Mouse (Mus musculus) forebrain, embryonic 15.5 days (tissue): ENCODE data around the gene Prr19. TPM values are rescaled to one million over a fixed set of nuclear protein-coding genes. Genes with fewer than 3 reads are reported as not detected.

Experiments
- ATAC-seq: fragments of 200-750 bp; cut with Nextera tagmentation; replicated peaks from 2 replicates; pipeline ENCODE4 v1.8.0; 2017; ENCODE audit warnings: mild to moderate bottlenecking, moderate TSS enrichment, moderate library complexity
- H3K27ac ChIP-seq: fragments of 300-500 bp; sonication (generic); replicated peaks from 2 replicates; pipeline ENCODE4 v1.5.1; 2015; ENCODE audit warnings: mild to moderate bottlenecking, inconsistent platforms
- H3K27me3 ChIP-seq: fragments of 300-500 bp; sonication (generic); 2 replicates; pipeline ENCODE4 v1.6.1; 2015; ENCODE audit warnings: inconsistent platforms
- H3K36me3 ChIP-seq: fragments of 300-500 bp; sonication (generic); 2 replicates; pipeline ENCODE4 v1.6.1; 2015; ENCODE audit warnings: mild to moderate bottlenecking, inconsistent platforms
- H3K4me1 ChIP-seq: fragments of 300-500 bp; sonication (generic); 2 replicates; pipeline ENCODE4 v1.6.1; 2015; ENCODE audit warnings: inconsistent platforms
- H3K4me2 ChIP-seq: fragments of 300-500 bp; sonication (generic); replicated peaks from 2 replicates; pipeline ENCODE4 v1.6.1; 2015; ENCODE audit warnings: mild to moderate bottlenecking, inconsistent platforms
- H3K4me3 ChIP-seq: fragments of 300-500 bp; sonication (generic); 2 replicates; pipeline ENCODE4 v1.5.1; 2015; ENCODE audit warnings: mild to moderate bottlenecking, inconsistent platforms
- H3K9ac ChIP-seq: fragments of 300-500 bp; sonication (generic); replicated peaks from 2 replicates; pipeline ENCODE4 v1.6.1; 2015; ENCODE audit warnings: mild to moderate bottlenecking, inconsistent platforms
- H3K9me3 ChIP-seq: fragments of 300-500 bp; sonication (generic); 2 replicates; pipeline ENCODE4 v1.6.1; 2016; ENCODE audit warnings: inconsistent platforms
- WGBS: fragments of 180-500 bp; shearing (Covaris S2); methylation state at CpG from one replicate; pipeline ENCODE4 v1.1.7; 2015; ENCODE audit warnings: mixed read lengths; 5-methylcytosine and 5-hydroxymethylcytosine counted together
- polyA plus RNA-seq: library from polyadenylated mRNA; unstranded; fragments of >200 nt; fragmentation: Nextera tagmentation; extraction: Ambion mirVana; gene quantifications from 2 replicates; pipeline ENCODE4 v1.2.1, GENCODE M21; 2015

Prr19 gene
- polyA plus RNA-seq, 1 experiment from 2014 or later = 2.1 TPM

- H3K27me3 ChIP-seq = no peaks in the 10 kb centered on the region
- H3K4me3 ChIP-seq = no peak overlapping the region
- H3K4me1 ChIP-seq = peaks cover 39% of the 10 kb centered on the region
- H3K36me3 ChIP-seq = peaks cover 19% of the 10 kb centered on the region
- H3K27ac ChIP-seq = no peak overlapping the region
- no peak overlapping the region for H3K9ac ChIP-seq
- WGBS = 90% methylated on average over 35 of the region's 35 CpGs
- no peak overlapping the region for H3K4me2 ChIP-seq
- ATAC-seq = no peak
- H3K9me3 ChIP-seq = no peaks in the 10 kb centered on the region
These were observed 30.3 kb upstream of the Prr19 start for GRCm38 (mm10) chr7:25270652-25271633.

- H3K36me3 ChIP-seq = peaks cover 19% of the 10 kb centered on the region
- no peaks in the 10 kb centered on the region for H3K27me3 ChIP-seq
- H3K9me3 ChIP-seq = no peaks in the 10 kb centered on the region
- no peak overlapping the region for H3K4me3 ChIP-seq
- H3K4me1 ChIP-seq = peaks cover 46% of the 10 kb centered on the region
- no peak overlapping the region for H3K4me2 ChIP-seq
- H3K9ac ChIP-seq = no peak overlapping the region
- H3K27ac ChIP-seq = no peak overlapping the region
- WGBS = 90% methylated on average over 30 of the region's 30 CpGs
- ATAC-seq = no peak
These were observed 29.4 kb upstream of the Prr19 start for GRCm38 (mm10) chr7:25271651-25272444.

GRCm38 (mm10) chr7:25272445-25273258 lies 28.6 kb upstream of the Prr19 start:
- H3K36me3 ChIP-seq = peaks cover 19% of the 10 kb centered on the region
- no peak overlapping the region for H3K4me3 ChIP-seq
- H3K9ac ChIP-seq = no peak overlapping the region
- H3K27me3 ChIP-seq = no peaks in the 10 kb centered on the region
- no peak overlapping the region for H3K27ac ChIP-seq
- 90% methylated on average over 38 of the region's 38 CpGs for WGBS
- H3K9me3 ChIP-seq = no peaks in the 10 kb centered on the region
- H3K4me2 ChIP-seq = no peak overlapping the region
- ATAC-seq = no peak
- H3K4me1 ChIP-seq = peaks cover 47% of the 10 kb centered on the region

GRCm38 (mm10) chr7:25273259-25274241 lies 27.7 kb upstream of the Prr19 start:
- WGBS = 92% methylated on average over 22 of the region's 22 CpGs
- ATAC-seq = no peak
- Histone ChIP-seq H3K27me3 (no peaks in the 10 kb centered on the region), H3K4me2 (no peak overlapping the region), H3K27ac (no peak overlapping the region), H3K4me3 (no peak overlapping the region), H3K9ac (peak overlapping the region; percentile 35; the same call in 1 of the 2 replicates), H3K36me3 (peaks cover 19% of the 10 kb centered on the region), H3K9me3 (no peaks in the 10 kb centered on the region), H3K4me1 (peaks cover 52% of the 10 kb centered on the region)

DNA sequence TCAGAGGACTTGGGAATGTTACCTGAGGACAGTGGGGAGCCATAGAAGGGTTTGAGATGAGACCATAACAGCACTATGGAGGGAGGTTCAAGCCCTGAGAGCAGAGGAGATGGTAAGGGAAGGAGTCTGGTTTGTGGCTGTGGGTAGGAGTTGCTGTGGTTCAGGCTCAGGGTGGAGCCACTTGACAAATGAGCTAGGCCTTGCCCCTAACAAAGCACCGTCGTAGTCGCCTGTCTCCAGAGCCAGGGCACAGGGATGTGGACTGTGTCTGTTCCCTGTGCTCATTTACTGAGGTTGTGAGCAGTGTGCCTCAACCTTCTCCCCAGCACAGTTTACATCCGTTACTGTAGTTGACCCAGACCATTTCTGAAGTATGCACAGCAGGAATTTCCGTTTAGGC lies 26.6 kb upstream of the Prr19 start:
- 67% methylated on average over 5 of the region's 5 CpGs for WGBS
- Histone ChIP-seq H3K9me3 (no peaks in the 10 kb centered on the region), H3K4me2 (no peak overlapping the region), H3K36me3 (peaks cover 19% of the 10 kb centered on the region), H3K27me3 (no peaks in the 10 kb centered on the region), H3K4me1 (peaks cover 45% of the 10 kb centered on the region), H3K4me3 (no peak overlapping the region), H3K9ac (0 out of 2 replicates have a peak overlapping the region, but pooled peaks have one; percentile 35), H3K27ac (no peak overlapping the region)
- no peak for ATAC-seq

DNA sequence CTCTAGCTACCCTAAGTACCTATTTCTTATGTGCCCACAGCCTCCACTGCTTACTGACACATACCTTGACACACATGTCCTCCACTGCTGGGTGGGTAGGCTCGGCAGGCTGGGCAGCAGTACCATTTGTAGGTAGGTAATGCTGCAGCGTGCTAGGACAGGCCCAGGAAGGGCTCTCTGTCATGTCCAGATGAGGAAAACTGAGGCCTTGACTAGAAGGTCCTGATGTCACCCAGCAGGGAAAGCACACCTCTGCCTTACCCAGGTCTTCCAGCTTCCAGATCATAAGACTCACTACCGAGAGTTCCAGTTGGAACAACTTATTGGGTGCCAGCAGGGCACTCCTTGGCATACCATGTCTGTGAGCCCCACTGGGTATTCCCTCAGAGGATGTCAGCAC lies 26.2 kb upstream of the Prr19 start:
- Histone ChIP-seq H3K27ac (no peak overlapping the region), H3K4me2 (no peak overlapping the region), H3K36me3 (peaks cover 19% of the 10 kb centered on the region), H3K9ac (no peak overlapping the region), H3K4me1 (peaks cover 45% of the 10 kb centered on the region), H3K4me3 (no peak overlapping the region), H3K9me3 (no peaks in the 10 kb centered on the region), H3K27me3 (no peaks in the 10 kb centered on the region)
- ATAC-seq = no peak
- WGBS = 88% methylated on average over 3 of the region's 3 CpGs

DNA sequence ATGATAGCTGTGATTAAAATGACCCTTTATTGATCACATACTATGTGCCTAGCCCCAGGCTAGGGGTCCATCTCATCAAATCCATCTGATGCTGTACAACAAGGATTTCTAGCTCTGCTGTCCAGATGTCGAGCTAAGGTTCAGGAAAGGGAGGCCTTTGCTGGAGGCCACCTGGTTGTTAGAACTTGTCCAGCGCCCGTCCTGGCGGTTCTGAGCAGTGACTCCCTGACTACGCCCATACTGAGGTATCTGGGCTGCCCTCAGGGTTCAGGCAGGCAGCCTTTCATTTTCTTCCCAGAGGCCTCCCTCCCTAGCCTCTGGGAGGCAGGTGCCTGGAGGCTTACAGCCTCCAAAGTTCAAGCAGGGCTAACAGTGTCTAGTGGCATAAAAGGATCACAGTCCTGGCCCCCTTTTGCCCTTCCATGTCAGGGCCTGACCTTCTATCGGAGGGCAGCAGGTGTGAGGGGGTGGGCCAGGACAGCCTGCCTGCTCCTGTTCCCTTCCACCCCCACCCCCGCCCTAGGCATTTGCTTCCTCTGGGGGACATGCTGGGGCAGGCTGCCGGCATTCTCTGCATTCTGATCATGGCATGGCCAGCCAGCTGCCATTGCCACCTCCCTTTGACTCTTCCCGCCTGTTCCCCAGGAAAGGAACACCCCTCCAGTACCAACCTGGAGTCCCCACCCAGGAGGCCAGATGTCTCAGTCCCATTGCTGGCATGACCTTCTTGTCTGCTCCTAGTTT lies 25.5 kb upstream of the Prr19 start:
- 67% methylated on average over 9 of the region's 9 CpGs for WGBS
- no peaks in the 10 kb centered on the region for H3K27me3 ChIP-seq
- peaks cover 19% of the 10 kb centered on the region for H3K36me3 ChIP-seq
- H3K9me3 ChIP-seq = no peaks in the 10 kb centered on the region
- no peak overlapping the region for H3K4me2 ChIP-seq
- 0 out of 2 replicates have a peak overlapping the region, but pooled peaks have one; percentile 5 for H3K9ac ChIP-seq
- H3K4me3 ChIP-seq = no peak overlapping the region
- no peak for ATAC-seq
- peaks cover 49% of the 10 kb centered on the region for H3K4me1 ChIP-seq
- H3K27ac ChIP-seq = no peak overlapping the region

GRCm38 (mm10) chr7:25277405-25277804 lies 23.8 kb upstream of the Prr19 start:
- ATAC-seq = no peak
- Histone ChIP-seq H3K9ac (peak overlapping the region; percentile 79; the same call in 1 of the 2 replicates), H3K4me3 (peak overlapping the region; percentile 70; the same call in 1 of the 2 replicates)

GRCm38 (mm10) chr7:25277998-25278340 lies 23.2 kb upstream of the Prr19 start:
- H3K9me3 ChIP-seq = no peaks in the 10 kb centered on the region
- H3K27me3 ChIP-seq = no peaks in the 10 kb centered on the region
- H3K4me1 ChIP-seq = peaks cover 59% of the 10 kb centered on the region
- ATAC-seq = no peak
- H3K27ac ChIP-seq = peak overlapping the region; percentile 100
- WGBS = 11% methylated on average over 4 of the region's 4 CpGs
- peak overlapping the region; percentile 70 for H3K4me3 ChIP-seq
- peaks cover 4% of the 10 kb centered on the region for H3K36me3 ChIP-seq
- H3K9ac ChIP-seq = peak overlapping the region; percentile 79
- peak overlapping the region; percentile 75 for H3K4me2 ChIP-seq

More at GRCm38 (mm10) chr7:25277405-25277804, 23.8 kb upstream of the Prr19 start:
- Histone ChIP-seq H3K4me2 (peak overlapping the region; percentile 75), H3K27ac (peak overlapping the region; percentile 100), H3K9me3 (no peaks in the 10 kb centered on the region), H3K27me3 (no peaks in the 10 kb centered on the region), H3K36me3 (peaks cover 10% of the 10 kb centered on the region), H3K4me1 (peaks cover 59% of the 10 kb centered on the region)
- WGBS = 92% methylated on average over 4 of the region's 4 CpGs

DNA sequence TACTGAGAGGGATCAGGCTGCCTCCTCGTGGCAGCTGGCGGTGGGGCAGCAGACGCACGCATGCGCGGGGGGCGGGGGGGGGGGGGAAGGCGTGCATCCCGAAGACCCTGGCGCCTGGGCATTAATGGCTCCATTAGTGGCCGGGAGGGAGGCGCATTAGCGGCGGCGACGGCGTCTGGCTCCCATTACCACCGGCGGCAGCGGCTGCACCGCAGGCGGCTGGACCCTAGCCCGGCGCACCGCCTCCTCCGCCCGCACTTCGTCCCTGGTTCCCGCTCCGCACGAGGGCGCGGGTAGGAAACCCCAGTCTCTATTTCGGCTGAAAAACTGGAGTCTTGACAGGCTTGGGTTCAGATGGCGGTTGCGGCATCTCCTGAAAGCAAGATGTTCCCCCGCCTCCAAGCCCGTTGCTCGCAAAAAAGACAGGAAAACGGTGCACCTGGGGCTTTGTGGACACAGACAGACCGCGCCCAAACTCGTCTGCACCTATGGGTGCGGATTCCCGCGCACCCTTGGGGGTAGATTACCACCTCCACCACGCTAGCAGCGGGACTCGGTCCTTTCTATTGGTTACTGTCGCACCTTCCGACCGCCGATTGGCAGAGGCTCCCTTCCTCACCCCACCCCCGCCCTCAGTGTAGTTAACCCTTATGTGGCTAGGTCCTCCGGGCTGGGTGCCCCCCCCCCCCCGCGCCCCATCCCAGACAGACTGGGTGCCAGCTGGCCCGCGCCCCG lies 22.7 kb upstream of the Prr19 start:
- H3K9ac ChIP-seq = peak overlapping the region; percentile 79
- H3K9me3 ChIP-seq = no peaks in the 10 kb centered on the region
- peak overlapping the region; percentile 100 for H3K27ac ChIP-seq
- peak; percentile 79 for ATAC-seq
- no peaks in the 10 kb centered on the region for H3K36me3 ChIP-seq
- H3K4me1 ChIP-seq = peaks cover 64% of the 10 kb centered on the region
- H3K4me2 ChIP-seq = peak overlapping the region; percentile 75
- H3K4me3 ChIP-seq = peak overlapping the region; percentile 70
- WGBS = under 1% methylated on average over 55 of the region's 60 CpGs
- H3K27me3 ChIP-seq = no peaks in the 10 kb centered on the region
